Mouse (Mus musculus) neural tube, embryonic 14.5 days (tissue): ENCODE measurements around the gene Tmc8. TPM values are rescaled to one million over a fixed set of nuclear protein-coding genes. Genes with fewer than 3 reads are reported as not detected.
A peak's percentile ranks its signal among the peaks of the same experiment; 100 is the strongest.

Experiments
- ATAC-seq: fragments of 200-750 bp; cut with Nextera tagmentation; 2 replicates; pipeline ENCODE4 v1.8.0; 2017; ENCODE audit warnings: low read depth, mild to moderate bottlenecking, moderate TSS enrichment, moderate library complexity
- H3K27ac ChIP-seq: fragments of 300-500 bp; sonication (generic); 2 replicates; pipeline ENCODE4 v1.5.1; 2014; ENCODE audit warnings: low read depth, mild to moderate bottlenecking, control low read depth, low read length, moderate library complexity, mixed read lengths
- H3K27me3 ChIP-seq: fragments of 300-500 bp; sonication (generic); 2 replicates; pipeline ENCODE4 v1.6.1; 2014; ENCODE audit warnings: low read length; ENCODE audit not compliant: control insufficient read depth, insufficient read depth
- H3K36me3 ChIP-seq: fragments of 300-500 bp; sonication (generic); 2 replicates; pipeline ENCODE4 v1.6.1; 2014; ENCODE audit warnings: low read length, mixed read lengths; ENCODE audit not compliant: control insufficient read depth, insufficient read depth
- H3K4me1 ChIP-seq: fragments of 300-500 bp; sonication (generic); 2 replicates; pipeline ENCODE4 v1.6.1; 2014; ENCODE audit warnings: low read length; ENCODE audit not compliant: control insufficient read depth, insufficient read depth
- H3K4me2 ChIP-seq: fragments of 300-500 bp; sonication (generic); 2 replicates; pipeline ENCODE4 v1.6.1; 2014; ENCODE audit warnings: mild to moderate bottlenecking, low read depth, low read length, control low read depth
- H3K4me3 ChIP-seq: fragments of 300-500 bp; sonication (generic); 2 replicates; pipeline ENCODE4 v1.5.1; 2014; ENCODE audit warnings: low read depth, low read length, control low read depth, mixed read lengths
- H3K9ac ChIP-seq: fragments of 300-500 bp; sonication (generic); replicated peaks from 2 replicates; pipeline ENCODE4 v1.6.1; 2014; ENCODE audit warnings: low read depth, mild to moderate bottlenecking, control low read depth, low read length, mixed read lengths
- H3K9me3 ChIP-seq: fragments of 300-500 bp; sonication (generic); 2 replicates; pipeline ENCODE4 v1.6.1; 2016; ENCODE audit warnings: low read length; ENCODE audit not compliant: control insufficient read depth
- WGBS: fragments of 180-500 bp; shearing (Covaris S2); extraction: QIAGEN DNeasy Blood & Tissue Kit; methylation state at CpG from one replicate; pipeline ENCODE4 v1.1.7; 2014; 5-methylcytosine and 5-hydroxymethylcytosine counted together
- polyA plus RNA-seq: library from polyadenylated mRNA; unstranded; fragments of >200 nt; fragmentation: Nextera tagmentation; extraction: Ambion mirVana; gene quantifications from 2 replicates; pipeline ENCODE4 v1.2.1, GENCODE M21; 2014

Gene Tmc8
- polyA plus RNA-seq, 1 experiment from 2014 or later: 0.64 TPM

GRCm38 (mm10) chr11:117797511-117798159, 15.8 kb downstream of the Tmc8 start, which contains the start of gene 6030468B19Rik:
Gene 6030468B19Rik (plus strand): TSS chr11:117797660.
- 64% methylated on average over 9 of the region's 9 CpGs for WGBS
- H3K4me1 ChIP-seq: no peaks in the 10 kb centered on the region
- H3K4me3 ChIP-seq: no peak within 1 kb of the TSS
- no peak within 1 kb of the TSS for H3K9ac ChIP-seq
- H3K27ac ChIP-seq: no peak within 1 kb of the TSS
- no peaks in the 10 kb centered on the region for H3K9me3 ChIP-seq
- ATAC-seq: no peak
- H3K27me3 ChIP-seq: no peaks in the 10 kb centered on the region
- no peak within 1 kb of the TSS for H3K4me2 ChIP-seq
- no peaks in the 10 kb centered on the region for H3K36me3 ChIP-seq

- 69% methylated on average over 2 of the region's 2 CpGs for WGBS
- Histone ChIP-seq H3K4me3 (no peak overlapping the region), H3K9ac (no peak overlapping the region), H3K27me3 (no peaks in the 10 kb centered on the region), H3K27ac (no peak overlapping the region), H3K9me3 (no peaks in the 10 kb centered on the region), H3K4me2 (no peak overlapping the region), H3K4me1 (no peaks in the 10 kb centered on the region), H3K36me3 (no peaks in the 10 kb centered on the region)
- no peak for ATAC-seq
These were observed 16.3 kb downstream of the Tmc8 start for GRCm38 (mm10) chr11:117798160-117798541.

DNA sequence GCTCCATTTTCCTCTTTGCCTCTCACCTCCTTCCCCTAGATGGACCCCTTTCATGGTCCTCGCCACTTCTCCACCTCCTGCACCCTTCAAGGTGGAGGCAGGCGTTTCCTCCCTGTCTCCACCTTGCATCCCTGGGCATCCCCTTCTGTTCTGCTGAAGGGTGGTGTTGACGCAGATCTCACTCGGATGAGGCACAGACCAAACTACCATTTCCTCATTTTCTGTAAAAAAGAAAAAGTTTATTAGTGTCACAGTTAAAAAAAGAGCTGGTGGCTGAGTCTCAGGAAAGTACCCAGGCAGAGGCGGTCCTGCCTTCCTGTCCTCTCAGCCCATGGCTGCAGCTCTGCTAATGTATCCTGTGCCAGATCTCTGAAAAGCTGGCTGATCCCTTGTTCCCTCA, 17.3 kb downstream of the Tmc8 start:
- H3K4me2 ChIP-seq: no peak overlapping the region
- H3K4me1 ChIP-seq: no peaks in the 10 kb centered on the region
- H3K9me3 ChIP-seq: no peaks in the 10 kb centered on the region
- H3K4me3 ChIP-seq: no peak overlapping the region
- ATAC-seq: no peak
- no peak overlapping the region for H3K27ac ChIP-seq
- H3K9ac ChIP-seq: no peak overlapping the region
- H3K36me3 ChIP-seq: no peaks in the 10 kb centered on the region
- H3K27me3 ChIP-seq: no peaks in the 10 kb centered on the region
- WGBS: 74% methylated on average over 5 of the region's 5 CpGs

DNA sequence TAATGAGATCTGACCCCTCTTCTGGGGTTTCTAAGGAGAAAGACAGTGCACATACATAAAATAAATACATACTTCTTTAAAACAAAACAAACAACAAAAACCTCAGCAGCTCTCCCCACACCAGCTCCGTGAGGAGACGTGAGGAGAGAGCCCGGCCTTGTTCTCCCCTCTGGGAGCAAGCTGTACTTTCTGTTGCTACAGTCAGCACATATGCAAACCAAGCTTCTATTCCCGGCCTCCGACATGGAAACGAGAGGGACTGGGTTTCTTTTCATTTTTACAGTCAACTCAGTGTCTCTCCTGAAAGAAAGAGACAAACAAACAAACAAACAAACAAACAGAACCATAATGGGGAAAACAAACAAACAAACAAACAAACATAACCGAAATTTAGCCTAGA, 18.2 kb downstream of the Tmc8 start:
- no peak for ATAC-seq
- Histone ChIP-seq H3K9ac (no peak overlapping the region), H3K36me3 (no peaks in the 10 kb centered on the region), H3K4me2 (no peak overlapping the region), H3K4me3 (no peak overlapping the region), H3K4me1 (no peaks in the 10 kb centered on the region), H3K9me3 (no peaks in the 10 kb centered on the region), H3K27ac (no peak overlapping the region), H3K27me3 (no peaks in the 10 kb centered on the region)
- whole genome bisulfite sequencing: 81% methylated on average over 7 of the region's 7 CpGs

DNA sequence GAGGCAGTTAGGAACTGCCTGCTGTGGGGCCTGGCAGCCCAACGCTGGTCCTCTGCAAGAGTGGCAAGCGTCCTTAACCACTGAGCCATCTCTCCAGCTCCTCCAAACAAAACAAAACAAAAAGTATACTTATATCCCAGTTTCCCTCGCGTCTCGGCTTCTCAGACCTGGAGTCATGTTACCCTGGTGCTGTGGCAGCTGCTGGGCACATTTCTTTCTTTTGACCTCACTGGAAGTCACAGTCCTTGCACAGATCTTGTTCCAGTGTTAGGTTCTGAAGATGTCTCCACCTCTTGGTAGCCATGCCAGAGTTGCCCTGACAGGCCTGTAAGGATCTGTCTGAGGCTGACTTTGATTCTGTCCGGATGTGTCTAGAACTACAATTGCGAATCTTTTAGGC, 19.8 kb downstream of the Tmc8 start:
- no peak overlapping the region for H3K27ac ChIP-seq
- H3K4me2 ChIP-seq: no peak overlapping the region
- H3K9ac ChIP-seq: no peak overlapping the region
- H3K9me3 ChIP-seq: no peaks in the 10 kb centered on the region
- H3K4me3 ChIP-seq: no peak overlapping the region
- ATAC-seq: no peak
- H3K36me3 ChIP-seq: no peaks in the 10 kb centered on the region
- H3K4me1 ChIP-seq: no peaks in the 10 kb centered on the region
- no peaks in the 10 kb centered on the region for H3K27me3 ChIP-seq
- 81% methylated on average over 7 of the region's 7 CpGs for WGBS

DNA sequence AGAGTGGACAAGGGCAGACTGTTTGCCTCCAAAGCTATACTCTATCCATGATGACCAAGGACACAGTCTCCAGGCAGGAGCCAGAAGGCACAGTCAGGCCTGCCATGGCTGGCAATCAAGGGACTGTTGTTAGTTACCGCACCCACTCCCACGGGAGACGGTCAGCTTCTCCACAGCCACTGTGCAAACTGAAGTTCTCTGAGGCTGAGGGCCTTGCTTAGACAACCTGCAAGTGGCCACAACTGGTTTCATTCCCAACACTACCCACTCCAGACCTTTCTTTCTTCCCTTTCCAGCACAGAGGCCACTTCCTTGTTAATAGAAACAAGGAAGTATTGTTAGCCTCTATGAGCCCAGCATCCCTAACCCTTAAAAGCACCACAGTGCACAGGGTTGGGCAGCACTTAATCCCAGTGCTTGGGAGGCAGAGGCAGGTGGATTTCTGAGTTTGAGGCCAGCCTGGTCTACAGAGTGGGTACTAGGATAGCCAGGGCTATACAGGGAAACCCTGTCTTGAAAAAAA, 21.4 kb downstream of the Tmc8 start:
- Histone ChIP-seq H3K27ac (no peak overlapping the region), H3K9me3 (no peaks in the 10 kb centered on the region), H3K4me2 (no peak overlapping the region), H3K36me3 (no peaks in the 10 kb centered on the region), H3K9ac (no peak overlapping the region), H3K27me3 (no peaks in the 10 kb centered on the region), H3K4me3 (no peak overlapping the region), H3K4me1 (no peaks in the 10 kb centered on the region)
- WGBS: 91% methylated on average over 3 of the region's 3 CpGs
- ATAC-seq: no peak

- ATAC-seq: no peak
- WGBS: 91% methylated on average over 6 of the region's 6 CpGs
- Histone ChIP-seq H3K27ac (no peak overlapping the region), H3K27me3 (peaks cover 7% of the 10 kb centered on the region), H3K4me2 (no peak overlapping the region), H3K4me1 (no peaks in the 10 kb centered on the region), H3K9me3 (no peaks in the 10 kb centered on the region), H3K36me3 (no peaks in the 10 kb centered on the region), H3K9ac (no peak overlapping the region), H3K4me3 (no peak overlapping the region)
These were observed 24.9 kb downstream of the Tmc8 start for GRCm38 (mm10) chr11:117806781-117807180.

GRCm38 (mm10) chr11:117809407-117810311, 27.8 kb downstream of the Tmc8 start, which contains the start of the genes Gm20708 and Syngr2:
Gene Gm20708 (plus strand): TSS chr11:117809668.
Gene Syngr2 (plus strand): TSS chr11:117809668.
- Histone ChIP-seq H3K4me3 (peak within 1 kb of the TSS; percentile 52), H3K4me1 (no peaks in the 10 kb centered on the region), H3K27me3 (peaks cover 7% of the 10 kb centered on the region), H3K36me3 (no peaks in the 10 kb centered on the region), H3K9ac (peak within 1 kb of the TSS; percentile 46), H3K27ac (no peak within 1 kb of the TSS), H3K9me3 (no peaks in the 10 kb centered on the region), H3K4me2 (peak within 1 kb of the TSS; percentile 78)
- under 1% methylated on average over 56 of the region's 75 CpGs for WGBS
- peak; percentile 66; the same call in 1 of the 2 replicates for ATAC-seq
